Mouse (Mus musculus) forebrain, embryonic 10.5 days (tissue): ENCODE measurements around the gene Nsd2. TPM values are rescaled to one million over a fixed set of nuclear protein-coding genes. Genes with fewer than 3 reads are reported as not detected.

Experiments used
- DNase-seq: peaks from one replicate; pipeline ENCODE4 v3.0.0-alpha.2; 2017; ENCODE audit warnings: low spot score; ENCODE audit errors: extremely low spot score
- H3K27ac ChIP-seq: fragments of 300-500 bp; sonication (generic); 2 replicates; pipeline ENCODE4 v1.5.1; 2016; ENCODE audit warnings: mild to moderate bottlenecking
- H3K27me3 ChIP-seq: fragments of 300-500 bp; sonication (generic); 2 replicates; pipeline ENCODE4 v1.6.1; 2016; ENCODE audit warnings: mild to moderate bottlenecking; ENCODE audit not compliant: poor library complexity, severe bottlenecking
- H3K36me3 ChIP-seq: fragments of 300-500 bp; sonication (generic); replicated peaks from 2 replicates; pipeline ENCODE4 v1.6.1; 2016; ENCODE audit warnings: mild to moderate bottlenecking, moderate library complexity
- H3K4me1 ChIP-seq: fragments of 300-500 bp; sonication (generic); 2 replicates; pipeline ENCODE4 v1.6.1; 2016
- H3K4me3 ChIP-seq: fragments of 300-500 bp; sonication (generic); 2 replicates; pipeline ENCODE4 v1.5.1; 2016; ENCODE audit warnings: mild to moderate bottlenecking, moderate library complexity
- H3K9me3 ChIP-seq: fragments of 300-500 bp; sonication (generic); 2 replicates; pipeline ENCODE4 v1.6.1; 2016; ENCODE audit warnings: mild to moderate bottlenecking, moderate library complexity
- WGBS: fragments of 180-500 bp; shearing (Covaris S2); methylation state at CpG from one replicate; pipeline ENCODE4 v1.1.7; 2016; 5-methylcytosine and 5-hydroxymethylcytosine counted together
- polyA plus RNA-seq: library from polyadenylated mRNA; unstranded; fragments of >200 nt; fragmentation: Nextera tagmentation; extraction: Ambion mirVana; gene quantifications from 2 replicates; pipeline ENCODE4 v1.2.1, GENCODE M21; 2016

Nsd2 gene
- polyA plus RNA-seq, 1 experiment from 2014 or later = 105 TPM

DNA sequence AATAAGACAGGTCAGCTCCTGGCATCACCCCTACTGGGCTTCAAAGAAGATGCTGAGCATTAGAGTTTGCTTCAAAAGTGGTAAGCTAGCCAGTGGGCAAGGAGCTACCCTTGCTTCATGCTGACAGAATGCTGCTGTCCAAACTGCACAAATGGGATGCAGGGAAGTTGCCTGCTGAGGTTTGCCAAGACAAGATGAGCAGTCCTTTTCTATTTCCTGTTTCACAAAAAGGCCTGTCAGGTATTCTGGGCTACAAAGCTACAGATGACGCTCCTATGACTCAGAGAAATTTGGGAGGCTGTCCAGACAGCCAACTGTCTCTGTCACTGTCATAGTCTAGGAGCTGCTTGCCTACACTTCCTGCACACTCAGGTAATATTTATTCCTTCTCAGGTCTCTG, 98.9 kb downstream of the Nsd2 start:
- Histone ChIP-seq H3K4me3 (no peak overlapping the region), H3K4me1 (no peaks in the 10 kb centered on the region), H3K36me3 (peaks cover 79% of the 10 kb centered on the region), H3K9me3 (peaks cover 2% of the 10 kb centered on the region; the same call in 1 of the 2 replicates), H3K27ac (no peak overlapping the region), H3K27me3 (no peaks in the 10 kb centered on the region)
- DNase-seq = no peak
- WGBS = 95% methylated on average over 1 of the region's 1 CpGs

DNA sequence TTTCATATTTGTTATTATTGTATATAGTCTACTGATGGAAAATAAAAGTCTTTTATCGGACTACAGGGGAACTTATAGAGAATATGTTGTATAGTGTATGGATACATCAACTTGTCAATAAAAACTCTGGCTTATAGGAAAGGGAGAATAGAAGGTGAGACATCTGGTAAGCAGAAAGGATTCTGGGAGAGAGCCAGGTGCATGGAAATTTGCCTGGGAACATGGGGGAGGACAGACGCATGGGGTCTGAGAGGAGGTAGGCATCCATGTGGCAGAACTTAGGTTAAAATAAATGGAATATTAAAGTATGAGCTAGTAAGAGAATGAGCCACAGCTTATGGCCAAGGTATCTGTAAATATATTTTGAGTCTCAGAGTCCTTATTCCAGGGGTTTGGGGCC, 99.5 kb downstream of the Nsd2 start:
- Histone ChIP-seq H3K4me1 (no peaks in the 10 kb centered on the region), H3K27me3 (no peaks in the 10 kb centered on the region), H3K4me3 (no peak overlapping the region), H3K9me3 (peaks cover 2% of the 10 kb centered on the region; the same call in 1 of the 2 replicates), H3K27ac (no peak overlapping the region), H3K36me3 (peaks cover 75% of the 10 kb centered on the region)
- no peak for DNase-seq
- WGBS = 95% methylated on average over 2 of the region's 2 CpGs

DNA sequence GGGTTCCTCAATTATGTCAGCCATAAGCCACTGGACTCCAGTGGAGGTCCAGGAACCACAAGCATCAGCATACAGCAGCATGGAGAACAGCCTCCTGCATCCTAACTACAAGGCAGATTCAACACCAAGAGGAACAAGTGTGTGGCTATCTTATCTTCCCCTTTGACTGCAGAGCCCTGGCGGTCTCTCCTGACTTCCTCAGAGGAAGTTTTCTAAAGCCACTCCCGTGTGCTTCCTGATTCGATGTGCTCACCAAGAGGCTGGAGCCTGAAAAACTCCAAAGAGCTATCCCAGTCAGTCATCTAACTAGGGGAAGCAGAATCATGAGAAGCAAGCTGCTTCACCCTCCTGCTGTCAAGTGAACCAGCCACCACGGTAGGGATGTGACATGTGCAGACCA, 100.4 kb downstream of the Nsd2 start:
- H3K36me3 ChIP-seq = peaks cover 75% of the 10 kb centered on the region
- no peaks in the 10 kb centered on the region for H3K4me1 ChIP-seq
- H3K27ac ChIP-seq = no peak overlapping the region
- no peak for DNase-seq
- peaks cover 6% of the 10 kb centered on the region; the same call in 1 of the 2 replicates for H3K9me3 ChIP-seq
- WGBS = 88% methylated on average over 4 of the region's 4 CpGs
- no peaks in the 10 kb centered on the region for H3K27me3 ChIP-seq
- no peak overlapping the region for H3K4me3 ChIP-seq

DNA sequence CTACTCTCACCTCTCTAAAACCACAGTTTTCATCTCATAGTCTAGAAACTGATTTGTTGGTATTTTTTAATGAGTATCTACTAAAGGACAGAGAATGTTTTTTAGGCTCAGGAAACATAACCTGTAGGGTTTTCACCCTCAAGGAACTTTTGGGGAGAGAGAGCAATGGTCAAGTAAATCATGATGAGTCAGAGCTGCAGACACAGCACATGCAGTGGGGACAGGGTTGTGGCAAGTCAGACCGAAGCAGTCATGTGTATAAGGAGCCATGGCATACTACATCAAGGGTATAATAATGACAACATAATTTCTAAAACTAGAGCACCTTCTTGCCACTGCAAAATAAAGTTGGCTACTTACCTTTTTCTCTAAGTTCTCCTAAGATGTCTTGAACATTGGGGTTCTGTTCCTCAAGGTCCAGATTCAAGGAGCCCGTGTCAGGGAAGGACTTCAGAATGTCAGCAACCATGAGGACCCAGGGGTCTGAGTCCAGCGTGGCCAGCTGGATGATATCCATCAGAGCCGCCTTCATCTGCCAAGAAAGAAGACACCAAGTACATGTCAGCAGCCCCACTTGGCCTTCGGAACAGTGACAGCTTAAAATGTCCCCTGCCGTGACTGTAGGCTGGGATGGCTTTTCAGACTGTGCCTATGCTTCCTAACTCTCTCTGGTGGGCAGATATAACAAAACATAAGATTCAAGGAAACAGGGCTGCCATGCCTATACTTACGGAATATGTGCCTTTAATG, 101.1 kb downstream of the Nsd2 start:
- H3K4me1 ChIP-seq = no peaks in the 10 kb centered on the region
- no peak overlapping the region for H3K4me3 ChIP-seq
- H3K36me3 ChIP-seq = peaks cover 75% of the 10 kb centered on the region
- DNase-seq = no peak
- peaks cover 9% of the 10 kb centered on the region for H3K9me3 ChIP-seq
- no peaks in the 10 kb centered on the region for H3K27me3 ChIP-seq
- H3K27ac ChIP-seq = no peak overlapping the region
- WGBS = 95% methylated on average over 7 of the region's 7 CpGs

DNA sequence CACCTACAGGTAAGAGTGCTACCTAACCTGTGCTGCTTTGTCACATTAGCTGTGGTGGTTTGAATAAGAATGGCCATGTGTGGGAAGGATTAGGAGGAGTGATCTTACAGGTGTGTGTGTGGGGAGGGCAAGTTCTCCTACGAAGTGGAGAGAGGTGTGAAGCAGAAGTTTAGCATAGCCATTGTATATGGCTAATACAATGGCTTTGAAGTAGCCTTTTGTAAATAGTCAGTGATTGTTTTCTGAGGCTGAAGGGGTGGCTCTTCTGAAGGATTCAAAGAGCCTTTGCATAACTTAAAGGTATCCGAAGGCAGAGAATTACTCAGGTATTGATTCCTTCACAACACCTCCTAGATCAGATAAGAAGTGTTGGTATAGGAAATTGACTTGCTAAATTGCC, 102.0 kb downstream of the Nsd2 start:
- H3K9me3 ChIP-seq = peaks cover 9% of the 10 kb centered on the region
- WGBS = 43% methylated on average over 2 of the region's 2 CpGs
- H3K4me3 ChIP-seq = no peak overlapping the region
- H3K27me3 ChIP-seq = no peaks in the 10 kb centered on the region
- no peak for DNase-seq
- H3K36me3 ChIP-seq = peaks cover 75% of the 10 kb centered on the region
- H3K4me1 ChIP-seq = no peaks in the 10 kb centered on the region
- no peak overlapping the region for H3K27ac ChIP-seq

DNA sequence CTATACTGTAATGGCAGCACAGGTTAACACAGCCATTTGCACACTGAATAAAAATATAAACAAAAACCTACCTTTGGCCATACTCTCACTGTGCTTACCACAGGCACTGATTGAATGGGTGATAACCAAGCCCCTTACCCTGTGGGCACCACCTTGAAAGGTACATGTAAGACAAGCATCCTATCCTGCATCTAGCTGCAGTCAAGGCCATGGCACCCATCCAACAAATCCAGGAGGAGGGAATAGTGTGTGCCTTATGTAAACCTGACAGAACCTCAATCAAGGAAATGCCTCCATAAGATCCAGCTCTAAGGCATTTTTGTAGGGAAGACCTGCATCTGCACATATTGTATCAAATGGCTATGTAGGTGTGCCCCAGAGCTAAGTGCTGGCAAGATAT, 105.6 kb downstream of the Nsd2 start:
- Histone ChIP-seq H3K27me3 (no peaks in the 10 kb centered on the region), H3K4me3 (no peak overlapping the region), H3K27ac (no peak overlapping the region), H3K36me3 (peaks cover 74% of the 10 kb centered on the region), H3K4me1 (no peaks in the 10 kb centered on the region), H3K9me3 (peaks cover 30% of the 10 kb centered on the region)
- no peak for DNase-seq

DNA sequence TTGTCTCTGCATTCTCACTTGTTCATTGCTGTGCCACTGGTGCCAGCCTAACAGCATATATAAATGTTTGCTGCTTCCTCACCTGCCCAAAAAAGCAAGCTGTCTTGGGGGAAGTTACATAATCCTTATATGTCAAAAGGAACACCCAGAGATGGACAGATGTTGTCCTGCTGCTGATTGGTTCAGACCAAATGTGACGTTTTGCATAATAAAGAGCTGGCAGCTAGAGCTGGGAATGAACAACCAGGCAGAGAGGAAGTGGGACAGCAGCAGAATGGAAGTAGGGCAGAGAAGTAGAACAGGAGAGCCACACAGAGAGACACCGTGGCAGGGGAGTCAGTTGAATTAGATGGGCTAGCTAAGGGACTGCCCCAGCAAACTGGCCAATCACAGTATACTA, 111.9 kb downstream of the Nsd2 start:
- WGBS = 85% methylated on average over 2 of the region's 2 CpGs
- Histone ChIP-seq H3K9me3 (peaks cover 25% of the 10 kb centered on the region), H3K4me1 (peaks cover 28% of the 10 kb centered on the region), H3K27me3 (no peaks in the 10 kb centered on the region), H3K4me3 (no peak overlapping the region), H3K27ac (no peak overlapping the region), H3K36me3 (peaks cover 57% of the 10 kb centered on the region)
- DNase-seq = no peak

DNA sequence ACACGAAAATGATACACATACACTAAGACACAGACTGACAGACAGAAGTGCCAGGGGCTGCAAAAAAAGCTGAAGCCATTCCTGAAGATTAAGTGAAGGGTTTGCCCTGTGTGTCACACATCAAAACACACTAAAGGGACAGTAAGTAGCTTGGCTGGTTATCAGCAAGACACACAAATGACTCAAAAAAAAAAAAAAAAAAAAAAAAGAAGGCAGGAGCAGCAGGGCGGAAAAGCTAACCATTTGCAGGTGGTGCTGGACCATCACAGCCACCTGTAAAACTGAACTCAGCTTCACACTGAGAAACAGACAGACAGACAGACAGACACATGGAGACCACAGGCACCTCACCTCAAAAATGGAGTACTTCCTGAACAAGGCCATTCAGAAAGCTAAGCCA, 113.6 kb downstream of the Nsd2 start:
- Histone ChIP-seq H3K27ac (no peak overlapping the region), H3K36me3 (peaks cover 57% of the 10 kb centered on the region), H3K27me3 (no peaks in the 10 kb centered on the region), H3K9me3 (peaks cover 30% of the 10 kb centered on the region), H3K4me1 (peaks cover 28% of the 10 kb centered on the region), H3K4me3 (peak overlapping the region; percentile 96; the same call in 1 of the 2 replicates)
- 94% methylated on average over 2 of the region's 2 CpGs for WGBS
- DNase-seq = no peak

DNA sequence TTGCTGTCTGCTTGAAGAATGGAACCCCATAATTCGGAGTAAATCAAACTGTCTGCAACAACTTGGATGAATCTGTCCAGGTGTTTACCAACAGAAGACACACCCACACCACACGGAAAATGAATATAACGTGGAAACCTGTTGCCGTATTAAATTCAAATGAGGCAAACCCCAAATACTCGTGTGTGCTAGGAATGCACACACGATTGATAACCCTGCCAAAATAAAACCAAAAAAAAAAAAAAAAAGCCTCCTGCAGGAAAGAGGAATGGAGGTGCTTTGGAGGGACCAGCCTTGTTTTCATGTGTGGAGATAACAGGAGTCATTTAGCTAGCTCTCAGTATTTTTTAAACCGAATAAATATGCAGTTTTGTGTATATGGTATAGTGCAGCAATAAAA, 114.4 kb downstream of the Nsd2 start:
- no peak overlapping the region for H3K27ac ChIP-seq
- peaks cover 57% of the 10 kb centered on the region for H3K36me3 ChIP-seq
- peaks cover 28% of the 10 kb centered on the region for H3K4me1 ChIP-seq
- 87% methylated on average over 7 of the region's 7 CpGs for WGBS
- H3K9me3 ChIP-seq = peaks cover 30% of the 10 kb centered on the region
- peak overlapping the region; percentile 96 for H3K4me3 ChIP-seq
- H3K27me3 ChIP-seq = no peaks in the 10 kb centered on the region
- DNase-seq = no peak

DNA sequence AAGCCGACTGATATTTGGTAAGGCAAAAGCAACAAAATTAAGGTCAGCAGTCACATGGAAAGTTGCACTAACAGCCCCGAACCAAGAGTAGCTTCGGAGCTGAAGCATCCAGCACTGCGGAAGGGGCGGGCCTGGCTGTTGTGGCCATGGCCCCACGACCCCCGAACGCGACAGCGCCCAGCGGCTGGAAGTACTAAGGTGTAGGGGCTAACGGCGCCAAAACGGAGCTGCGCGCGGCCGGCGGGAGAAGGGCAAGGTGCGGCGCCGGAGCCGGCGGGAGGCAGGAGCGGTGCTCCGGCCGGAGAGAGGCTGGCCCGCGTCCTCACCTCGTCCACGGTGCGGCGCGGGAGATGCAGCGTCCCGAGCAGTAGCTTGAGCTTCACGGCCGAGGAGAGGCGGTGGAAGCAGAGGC, 115.2 kb downstream of the Nsd2 start:
- Histone ChIP-seq H3K4me1 (peaks cover 28% of the 10 kb centered on the region), H3K9me3 (peaks cover 31% of the 10 kb centered on the region), H3K36me3 (peaks cover 58% of the 10 kb centered on the region), H3K4me3 (peak overlapping the region; percentile 96), H3K27me3 (no peaks in the 10 kb centered on the region), H3K27ac (peak overlapping the region; percentile 95)
- WGBS = under 1% methylated on average over 39 of the region's 39 CpGs
- no peak for DNase-seq

DNA sequence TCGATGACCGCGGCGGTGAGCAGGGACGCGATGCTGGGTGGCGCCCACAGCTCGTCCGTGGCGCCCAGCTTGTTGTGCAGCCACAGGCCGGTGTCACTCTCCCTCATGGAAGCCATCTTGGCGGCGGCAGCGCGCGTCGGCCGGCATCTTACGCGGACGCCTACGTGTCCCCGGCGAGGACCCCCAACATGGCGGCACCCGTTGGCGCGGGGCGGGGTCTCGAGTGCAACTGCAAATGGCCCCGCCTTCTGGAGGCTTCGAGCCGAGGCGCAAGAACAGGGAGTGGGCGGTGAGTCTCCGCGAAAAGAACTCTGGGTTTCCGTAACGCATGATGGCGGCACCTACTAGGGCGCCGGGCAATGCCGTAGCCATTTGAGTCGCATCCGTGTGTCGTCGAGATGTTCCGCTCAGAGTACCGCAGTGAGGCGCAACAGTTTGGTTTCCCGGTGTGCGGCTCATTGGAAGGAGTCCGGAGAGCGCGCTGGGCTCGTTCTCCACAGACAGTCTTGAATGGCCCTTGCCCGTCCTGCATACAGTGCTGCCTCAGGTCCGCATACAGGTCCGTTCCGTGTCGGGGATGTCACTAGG, 115.7 kb downstream of the Nsd2 start, which contains the start of gene Nelfa:
Gene Nelfa (minus strand): TSS at position 294 of the 588 bp plus-strand sequence.
- under 1% methylated on average over 61 of the region's 61 CpGs for WGBS
- Histone ChIP-seq H3K4me3 (peak within 1 kb of the TSS; percentile 96), H3K4me1 (peaks cover 28% of the 10 kb centered on the region), H3K9me3 (peaks cover 36% of the 10 kb centered on the region), H3K36me3 (peaks cover 54% of the 10 kb centered on the region), H3K27ac (peak within 1 kb of the TSS; percentile 95), H3K27me3 (no peaks in the 10 kb centered on the region)
- DNase-seq = peak; percentile 97

DNA sequence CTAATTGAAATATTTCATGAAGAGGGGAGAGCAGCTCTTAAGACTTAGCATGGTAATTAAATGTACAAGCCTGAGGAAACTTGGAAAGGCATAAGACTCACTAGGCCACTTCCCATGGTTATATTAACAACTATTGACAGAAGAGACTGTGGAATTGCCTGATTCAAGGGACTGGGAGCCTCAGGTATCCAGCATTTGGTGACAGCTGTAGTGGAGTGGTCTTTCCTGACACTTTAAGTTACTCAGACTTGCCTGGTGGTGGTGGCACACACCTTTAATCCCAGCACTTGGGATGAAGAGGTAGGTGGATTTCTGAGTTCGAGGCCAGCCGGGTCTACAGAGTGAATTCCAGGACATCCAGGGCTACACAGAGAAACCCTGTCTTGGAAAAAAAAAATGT, 116.7 kb downstream of the Nsd2 start:
- Histone ChIP-seq H3K27me3 (no peaks in the 10 kb centered on the region), H3K4me3 (peak overlapping the region; percentile 96), H3K27ac (no peak overlapping the region), H3K36me3 (peaks cover 44% of the 10 kb centered on the region), H3K9me3 (peaks cover 42% of the 10 kb centered on the region), H3K4me1 (peaks cover 28% of the 10 kb centered on the region)
- 96% methylated on average over 2 of the region's 2 CpGs for WGBS
- DNase-seq = no peak

DNA sequence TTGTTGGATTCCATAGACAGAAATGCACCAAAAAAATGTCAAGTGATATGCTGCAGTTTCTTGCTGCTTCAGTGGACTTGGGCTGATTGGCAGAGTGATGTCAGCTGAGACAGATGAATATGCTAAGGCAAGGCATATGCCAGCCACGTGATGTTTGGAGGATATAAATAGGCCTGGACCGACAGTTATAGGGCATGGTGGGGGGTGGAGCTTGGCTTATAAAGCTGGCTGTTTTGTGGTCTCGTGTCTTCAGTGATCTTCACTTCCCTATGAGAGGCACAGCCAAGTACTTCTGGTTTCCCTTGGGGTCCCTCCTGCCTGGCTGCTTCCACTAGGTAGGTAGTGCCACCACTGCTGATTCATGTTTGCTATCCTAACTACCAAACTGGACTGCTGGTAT, 117.9 kb downstream of the Nsd2 start:
- peaks cover 35% of the 10 kb centered on the region for H3K36me3 ChIP-seq
- H3K4me3 ChIP-seq = no peak overlapping the region
- 87% methylated on average over 3 of the region's 3 CpGs for WGBS
- DNase-seq = no peak
- peaks cover 54% of the 10 kb centered on the region for H3K9me3 ChIP-seq
- no peaks in the 10 kb centered on the region for H3K27me3 ChIP-seq
- H3K4me1 ChIP-seq = peaks cover 28% of the 10 kb centered on the region
- H3K27ac ChIP-seq = no peak overlapping the region
